Mouse (Mus musculus) cerebellum, postnatal 10 days (tissue): ENCODE measurements around the gene Apobec4.

Source experiments
- DNase-seq, 2 experiments: peaks; one replicate each; pipeline ENCODE4 v3.0.0; 2021; ENCODE audit warnings: mixed read lengths in 2 of 2

The Apobec4 gene

DNA sequence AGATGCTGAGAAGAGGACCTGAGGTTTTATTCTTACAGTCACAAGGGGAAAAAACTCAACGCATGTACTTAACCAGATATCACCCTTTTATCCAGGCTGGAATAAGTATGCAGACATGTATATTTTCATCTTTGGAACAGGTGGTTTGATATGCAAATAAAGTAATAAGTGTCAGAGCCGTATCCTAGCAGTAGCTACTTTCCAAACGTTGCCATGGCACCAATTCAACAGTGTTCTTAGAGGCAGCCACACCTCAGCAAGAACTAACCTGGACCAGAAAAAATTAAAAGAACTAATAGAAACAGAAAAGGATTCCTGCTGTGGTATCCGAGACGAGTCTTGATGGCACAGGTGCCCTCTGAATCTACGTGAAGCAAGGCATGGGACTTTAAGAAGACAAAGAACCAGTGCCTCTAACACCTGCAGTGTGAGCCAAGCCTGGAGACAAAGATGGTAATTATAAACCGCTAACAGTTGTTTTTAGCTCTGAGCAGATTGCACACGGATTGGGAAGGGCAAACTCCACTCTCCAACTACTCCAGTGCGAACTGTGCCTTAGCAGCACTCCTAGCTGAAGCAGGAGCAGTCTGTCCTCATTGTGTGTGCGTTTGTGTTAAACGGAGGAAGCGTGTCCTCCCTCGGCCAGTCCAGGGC is at the start of gene Apobec4:
Gene Apobec4, plus strand, starts transcription at position 240 of the 654 bp plus-strand sequence.
- DNase-seq, result no peak

DNA sequence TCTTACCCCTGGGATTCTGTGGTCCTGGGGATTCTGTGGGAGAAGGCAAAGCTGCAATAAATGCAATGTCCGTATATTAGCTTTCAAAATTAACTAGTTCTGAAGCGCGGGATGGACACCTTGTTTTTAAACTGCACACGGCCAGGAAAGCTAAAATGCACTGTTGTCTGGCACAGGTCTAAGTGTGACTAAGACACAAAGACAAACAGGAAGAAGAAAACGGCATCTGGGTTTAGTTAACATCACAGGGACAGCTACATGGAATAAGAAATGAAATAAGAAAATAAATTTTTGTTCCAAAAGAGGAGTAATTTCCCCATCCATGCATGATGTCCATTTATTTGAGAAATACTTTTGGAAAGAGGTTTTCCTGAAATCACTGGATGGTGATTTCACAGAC is 49.3 kb upstream of the Apobec4 start:
- DNase-seq, result no peak

DNA sequence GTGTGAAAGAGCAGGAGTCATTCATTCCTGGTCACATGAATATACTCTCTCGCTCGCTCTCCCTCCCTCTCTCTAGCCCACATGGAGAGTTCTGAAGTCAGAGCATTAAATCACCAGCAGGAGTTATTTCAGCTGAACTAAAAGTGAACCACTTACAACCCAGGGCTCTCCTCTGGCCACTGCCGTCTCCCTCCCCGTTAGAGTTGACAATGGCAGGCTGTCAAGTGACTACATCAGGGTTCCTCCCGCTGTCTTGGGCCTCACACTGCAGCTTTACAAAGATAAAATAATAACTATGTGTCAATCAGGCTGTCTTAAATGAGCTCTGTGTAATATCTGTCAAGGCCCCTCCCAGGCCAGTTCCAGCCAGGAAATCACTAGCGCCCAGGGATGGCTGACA is 47.4 kb upstream of the Apobec4 start:
- peak in 1 of 2 experiments; percentile 9 for DNase-seq

DNA sequence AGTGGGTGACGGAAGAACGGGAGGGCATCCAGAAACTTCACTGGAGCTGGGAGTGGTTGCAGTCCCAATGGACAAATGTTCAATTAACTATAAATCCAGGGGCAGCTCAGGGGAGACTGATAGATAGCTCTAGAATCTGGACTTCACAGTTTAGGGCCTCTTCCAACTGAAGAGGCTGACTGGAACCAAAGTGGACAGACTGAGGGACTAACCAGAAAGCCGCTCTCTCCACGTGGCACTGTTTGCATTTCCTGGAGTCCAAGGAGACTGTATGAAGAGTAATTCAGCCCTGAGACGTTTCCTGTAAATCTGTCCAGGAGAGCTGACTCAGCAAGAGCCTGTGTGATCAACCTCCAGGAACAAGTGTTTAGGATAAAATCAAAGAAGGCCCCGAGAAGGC is 46.4 kb upstream of the Apobec4 start:
- no peak for DNase-seq

DNA sequence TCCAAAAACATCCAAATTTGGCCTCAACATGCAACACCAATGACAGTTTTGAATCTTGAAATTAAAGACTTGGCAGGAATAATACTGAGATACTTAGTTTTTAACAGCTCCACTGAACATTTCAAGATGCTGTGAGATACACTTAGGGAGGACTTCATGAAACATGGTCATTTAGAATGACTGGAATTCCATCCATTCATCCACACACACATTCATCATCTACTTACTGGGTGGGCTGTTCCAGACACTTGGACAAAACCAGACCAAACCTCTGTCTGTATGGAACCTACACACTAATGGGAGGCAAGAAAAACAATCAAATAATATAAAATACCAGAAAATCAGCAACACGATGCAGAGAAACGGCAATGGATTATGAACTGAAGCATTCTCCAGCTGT is 42.8 kb upstream of the Apobec4 start:
- no peak for DNase-seq

DNA sequence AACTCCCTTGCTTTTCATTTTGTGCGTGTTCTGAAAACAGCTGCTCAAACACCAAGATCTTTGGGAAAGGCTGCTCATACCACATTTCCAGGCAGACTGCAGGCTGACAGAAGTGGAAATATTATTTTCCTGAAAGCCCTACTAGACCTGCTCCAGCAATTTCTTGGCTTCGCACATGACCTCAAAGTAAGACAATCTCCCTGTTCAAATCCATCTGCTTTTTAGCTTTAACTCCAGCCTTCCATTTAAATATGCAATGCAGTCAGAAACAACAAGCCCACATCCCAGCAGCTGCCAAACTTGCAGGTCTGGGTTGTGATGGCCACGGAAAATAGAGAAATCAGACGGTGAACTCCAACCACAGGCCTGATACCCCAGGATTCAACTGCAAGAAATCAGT is 39.3 kb upstream of the Apobec4 start:
- DNase-seq, result no peak

DNA sequence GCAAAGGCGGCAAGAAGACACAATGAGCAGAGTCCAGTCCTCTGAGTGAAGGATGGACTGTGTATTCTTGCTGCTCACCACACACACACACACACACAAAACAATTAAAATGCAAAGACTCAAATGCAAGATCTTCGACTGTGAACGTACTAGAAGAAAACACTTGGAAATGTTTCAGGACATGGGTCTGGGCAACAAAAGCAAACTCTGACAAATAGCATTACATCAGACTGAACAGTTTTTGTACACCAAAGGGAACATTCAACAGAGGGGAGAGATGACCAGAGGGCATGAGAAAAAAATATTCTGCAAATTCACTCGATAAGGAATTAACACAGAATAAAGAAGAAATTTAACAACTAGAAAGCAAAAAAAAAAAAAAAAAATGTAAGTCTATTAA is 36.4 kb upstream of the Apobec4 start:
- no peak for DNase-seq

DNA sequence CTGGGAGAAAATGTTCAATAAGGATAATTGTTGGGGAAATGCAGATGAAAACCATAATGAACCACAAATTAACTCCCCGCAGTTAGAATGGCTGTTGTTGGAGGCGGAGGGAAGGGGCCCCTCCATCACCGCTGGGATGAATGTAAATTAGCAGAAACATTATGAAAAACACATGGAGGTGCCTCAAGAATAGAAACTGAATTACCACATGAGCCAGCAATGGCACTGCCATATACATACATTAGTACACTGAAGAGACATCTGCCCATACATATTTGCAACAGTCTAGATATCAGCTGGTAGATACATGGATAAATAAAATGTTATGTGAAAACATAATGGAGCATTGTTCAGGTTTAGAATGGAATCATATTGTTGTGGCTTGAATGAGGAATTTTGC is 35.9 kb upstream of the Apobec4 start:
- DNase-seq, result no peak

DNA sequence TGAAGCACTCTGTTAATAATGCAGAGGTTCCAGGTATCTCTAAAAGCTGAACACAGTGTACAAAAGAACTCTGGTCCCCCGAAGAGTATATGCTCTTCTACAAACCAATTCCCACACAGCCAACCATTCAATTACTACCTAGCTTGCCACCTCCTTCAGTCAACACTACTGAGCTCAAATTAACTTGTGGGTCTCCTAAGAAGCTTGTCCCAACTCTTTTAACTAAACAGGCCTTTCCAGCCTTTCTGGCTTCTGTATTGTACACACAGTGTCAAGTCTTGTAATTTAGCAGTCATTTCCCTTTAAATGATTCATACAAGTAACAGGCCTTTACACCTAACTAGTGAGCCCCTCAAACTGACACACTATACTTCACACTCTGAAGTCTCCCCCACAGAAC is 33.0 kb upstream of the Apobec4 start:
- DNase-seq, result no peak

DNA sequence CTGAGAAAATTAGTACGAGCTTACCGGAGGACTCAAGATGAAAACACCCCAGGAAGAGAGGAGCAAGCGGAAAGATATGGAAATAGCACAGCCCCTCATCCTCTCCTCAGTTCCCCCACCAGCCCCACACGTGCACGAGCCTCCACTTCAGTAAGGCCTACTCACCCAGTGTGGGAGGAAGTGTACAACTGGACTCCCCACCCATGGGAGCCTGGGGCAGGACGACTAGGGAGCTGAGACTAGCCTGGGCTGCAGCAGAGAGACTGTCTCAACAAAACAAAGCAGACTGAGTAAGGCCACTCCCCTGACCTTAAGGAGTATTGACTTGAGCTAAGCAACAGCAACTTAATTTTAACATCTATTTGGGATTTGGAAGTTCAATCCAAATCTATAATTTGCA is 32.2 kb upstream of the Apobec4 start:
- no peak for DNase-seq

DNA sequence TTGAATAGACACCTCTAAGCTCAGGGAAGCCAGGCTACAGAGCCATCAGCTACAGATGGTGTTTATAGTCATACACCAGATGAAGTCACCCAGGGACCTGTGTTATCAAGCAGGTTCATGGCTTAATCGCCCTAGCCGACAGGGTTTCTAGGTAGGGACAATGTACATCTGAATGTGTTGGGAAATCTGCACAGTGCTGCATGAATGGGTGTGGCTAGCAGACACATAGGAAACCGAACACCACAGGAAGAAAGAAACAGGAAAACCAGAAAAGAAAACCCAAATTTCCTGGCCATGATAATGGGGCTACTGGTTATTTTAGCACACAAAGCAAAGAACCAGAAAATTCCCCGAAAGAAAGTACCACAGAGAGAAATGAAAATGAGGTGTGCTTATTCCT is 29.4 kb upstream of the Apobec4 start:
- no peak for DNase-seq

DNA sequence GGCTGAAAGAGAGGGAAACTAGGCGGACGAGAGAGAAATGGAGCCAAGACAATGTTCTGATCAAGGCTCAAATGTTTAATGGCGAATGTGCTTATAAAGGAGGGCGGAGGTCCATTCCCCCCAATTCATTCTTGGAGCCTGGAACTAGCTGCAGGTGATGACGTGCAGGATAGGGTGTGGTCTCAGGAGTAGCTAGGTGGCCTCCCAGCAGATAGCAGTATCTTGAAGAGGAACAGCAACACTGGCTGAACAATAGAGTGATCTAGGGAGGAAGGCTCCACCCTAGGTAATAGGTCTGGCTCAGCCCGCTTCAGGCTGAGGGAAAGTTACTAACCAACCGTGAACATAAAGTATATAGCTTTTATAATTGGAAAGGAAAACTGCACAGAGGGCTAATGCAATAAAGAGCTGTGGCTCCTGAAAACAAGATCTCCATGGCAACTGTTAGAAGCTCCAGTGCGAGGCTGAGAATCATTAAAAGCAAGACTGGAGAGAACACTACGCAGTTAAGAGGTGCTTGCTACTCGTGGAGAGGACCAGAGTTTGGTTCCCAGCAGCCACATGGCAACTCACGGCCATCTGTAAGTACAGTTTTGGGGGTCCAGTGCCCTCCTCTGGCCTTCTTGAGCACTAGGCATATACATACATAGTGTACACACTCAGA is 28.7 kb upstream of the Apobec4 start:
- DNase-seq, result no peak

DNA sequence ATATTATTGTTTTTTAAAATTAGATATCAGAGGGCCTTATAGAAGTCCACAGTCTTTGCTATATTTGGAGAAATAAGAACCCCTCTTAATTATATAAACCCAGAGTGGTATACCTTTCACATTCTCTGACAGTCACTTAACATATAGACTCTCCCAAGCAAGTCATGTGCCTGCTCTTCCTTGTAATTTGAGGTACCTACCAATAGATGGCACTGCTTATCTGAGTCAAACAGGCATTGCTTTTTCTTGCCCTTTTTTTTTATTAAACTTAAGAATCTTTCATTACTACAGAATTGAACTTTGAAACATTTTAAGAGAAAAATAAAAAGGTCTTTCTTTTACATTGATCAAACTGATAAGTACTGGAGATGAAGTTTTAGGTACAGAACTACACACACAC is 26.1 kb upstream of the Apobec4 start:
- no peak for DNase-seq

DNA sequence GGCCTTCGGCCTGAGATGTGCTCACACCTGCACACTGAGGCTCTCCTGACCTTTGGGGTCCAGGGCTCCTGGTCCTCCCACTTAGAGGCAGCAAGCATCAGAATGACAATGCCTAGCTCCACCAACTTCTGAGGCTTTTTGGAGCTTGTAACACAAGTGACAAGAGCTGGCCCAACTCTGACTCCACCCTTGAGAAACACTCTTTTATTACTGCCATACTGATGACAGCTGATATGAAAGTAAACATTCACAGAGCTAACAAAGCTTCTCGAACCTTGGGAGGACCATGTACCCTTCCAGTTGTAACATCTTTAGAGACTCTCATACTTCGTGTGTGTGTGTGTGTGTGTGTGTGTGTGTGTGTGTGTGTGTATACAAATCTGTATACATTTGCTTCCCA is 24.3 kb upstream of the Apobec4 start:
- no peak for DNase-seq

DNA sequence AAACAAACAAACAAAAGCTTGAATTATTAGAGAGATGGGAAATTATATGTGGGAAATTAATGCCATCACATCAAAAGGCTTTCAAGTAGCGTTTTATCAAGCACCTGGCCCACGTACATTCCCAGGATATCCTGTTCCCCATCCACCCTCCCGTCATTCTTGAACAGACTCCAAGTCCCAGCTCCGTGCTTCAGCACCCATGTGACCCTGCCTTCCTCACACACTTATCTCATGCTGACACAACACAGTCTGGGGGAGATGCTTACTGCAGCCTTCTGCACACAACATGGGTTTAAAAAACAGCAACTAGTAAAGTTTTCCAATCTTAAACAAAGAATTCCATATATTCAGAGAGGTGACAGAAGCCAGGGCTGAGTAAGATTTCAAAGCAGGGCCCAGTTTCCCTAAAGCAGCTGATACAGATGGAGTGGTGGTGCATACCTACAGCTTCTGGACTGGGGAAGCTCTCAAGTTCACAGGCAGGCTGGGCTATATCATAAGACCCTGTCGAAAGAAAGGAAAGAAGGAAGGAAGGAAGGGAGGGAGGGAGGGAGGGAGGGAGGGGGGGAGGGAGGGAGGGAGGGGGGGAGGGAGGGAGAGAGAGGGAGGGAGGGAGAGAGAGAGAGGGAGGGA is 22.6 kb upstream of the Apobec4 start:
- no peak for DNase-seq

DNA sequence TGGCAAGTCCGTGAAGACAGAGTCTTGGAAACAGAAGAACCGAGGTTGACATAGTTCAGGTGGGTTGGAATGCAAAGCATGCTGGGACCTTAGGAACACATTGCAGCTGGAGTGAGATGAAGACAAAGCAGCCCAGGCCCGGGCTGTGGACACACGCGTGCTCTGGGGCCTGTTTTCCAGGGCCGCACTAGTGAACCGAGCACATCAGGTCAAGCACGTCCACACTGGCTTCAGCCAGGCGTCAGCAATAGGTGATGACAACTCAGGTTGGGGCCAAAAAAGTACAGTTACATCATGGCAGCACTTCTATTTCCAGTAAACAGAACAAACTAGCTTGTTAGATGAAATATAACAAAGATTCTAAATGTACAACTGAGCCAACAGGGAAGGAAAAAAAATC is 11.6 kb upstream of the Apobec4 start:
- DNase-seq, result no peak

DNA sequence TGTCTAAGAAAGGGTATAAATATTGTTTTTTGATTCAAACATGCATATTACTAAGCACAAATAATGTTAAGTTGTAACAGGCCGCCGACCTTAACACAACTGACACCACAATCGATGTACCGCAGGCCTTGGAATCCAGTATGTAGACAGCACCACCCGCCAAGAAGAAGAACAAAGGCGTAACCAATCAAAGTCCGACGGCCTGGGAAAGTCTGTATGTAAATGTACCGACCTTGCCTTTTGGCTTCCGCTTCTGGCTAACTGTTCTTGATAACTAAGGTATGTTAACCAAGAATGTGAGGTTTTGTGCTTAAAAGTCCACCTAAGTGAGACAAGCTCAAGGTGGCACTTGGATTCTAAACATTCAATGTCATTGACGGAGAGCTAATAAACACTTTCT is 11.0 kb upstream of the Apobec4 start:
- no peak for DNase-seq

DNA sequence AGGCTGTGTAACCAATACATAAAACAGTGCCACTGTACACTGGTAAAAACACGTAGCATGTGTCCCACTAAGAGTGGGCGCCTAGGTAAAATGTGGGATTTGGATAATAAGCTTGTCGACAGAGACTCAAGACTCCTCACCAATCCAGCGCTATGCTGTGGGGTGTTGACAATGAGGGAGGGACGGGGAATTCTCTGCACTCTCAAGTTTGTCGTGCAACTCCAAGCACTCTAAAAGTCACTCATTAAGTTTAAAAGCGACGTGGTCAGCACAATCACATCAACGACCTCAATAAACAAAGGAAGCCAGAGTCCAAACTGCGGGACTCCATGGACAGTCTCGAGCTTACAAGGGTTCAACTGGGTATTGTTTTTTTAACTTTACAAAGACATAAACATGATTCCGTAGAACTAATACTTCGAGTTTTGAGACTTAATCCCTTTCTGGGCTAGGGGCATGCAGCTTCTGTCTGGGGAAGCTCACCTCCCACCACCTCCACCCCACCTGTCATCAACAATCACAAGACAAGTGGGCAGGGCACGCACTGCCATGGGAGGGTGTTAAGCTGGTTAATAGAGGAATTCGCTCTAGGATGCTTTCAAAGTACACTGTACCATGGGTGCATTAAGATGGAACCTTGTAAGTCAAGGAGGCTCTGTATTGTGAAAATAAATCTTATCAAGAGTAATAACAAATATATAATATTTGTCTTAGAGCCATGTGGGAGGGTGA is 7.1 kb upstream of the Apobec4 start:
- no peak for DNase-seq

DNA sequence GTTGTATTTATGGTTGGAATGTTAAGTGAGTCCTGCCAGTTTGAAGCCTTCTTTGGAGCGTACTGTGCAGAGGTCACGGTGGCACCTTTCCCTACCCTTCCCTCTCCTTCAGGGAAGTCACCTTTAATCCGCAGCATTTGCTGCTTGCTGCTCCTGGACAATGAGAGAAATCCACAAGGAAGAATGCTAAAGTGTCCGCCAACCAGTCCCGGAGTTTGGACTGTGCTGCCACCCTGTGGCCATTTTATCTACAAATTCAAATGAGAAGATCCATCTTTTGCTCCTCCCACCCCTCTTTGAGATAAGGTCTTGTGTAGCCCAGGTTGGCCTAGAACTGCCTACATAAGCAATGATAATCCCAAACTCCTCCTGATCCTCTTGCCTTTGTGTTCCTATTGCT is 3.9 kb upstream of the Apobec4 start:
- DNase-seq, result peak; percentile 93 to 95

DNA sequence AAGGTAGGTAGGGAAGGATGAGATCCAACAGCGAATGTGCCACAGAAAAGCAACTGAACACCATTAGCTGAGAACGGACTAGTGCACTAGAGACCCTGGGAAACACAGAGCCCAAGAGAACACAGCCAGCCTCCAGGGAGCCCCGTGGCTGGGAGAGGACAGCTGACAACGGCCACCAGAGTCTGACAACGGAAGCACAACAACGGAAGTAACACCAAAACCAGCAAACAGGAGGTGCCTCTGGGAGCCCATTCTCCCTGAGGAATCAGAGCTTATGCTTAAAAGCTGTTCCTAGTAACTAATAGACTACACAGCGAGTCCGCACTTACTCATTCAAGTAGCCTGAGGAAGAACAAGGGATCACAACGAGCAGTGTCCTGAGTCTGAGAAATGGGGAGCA is 1.1 kb upstream of the Apobec4 start:
- DNase-seq, result no peak

DNA sequence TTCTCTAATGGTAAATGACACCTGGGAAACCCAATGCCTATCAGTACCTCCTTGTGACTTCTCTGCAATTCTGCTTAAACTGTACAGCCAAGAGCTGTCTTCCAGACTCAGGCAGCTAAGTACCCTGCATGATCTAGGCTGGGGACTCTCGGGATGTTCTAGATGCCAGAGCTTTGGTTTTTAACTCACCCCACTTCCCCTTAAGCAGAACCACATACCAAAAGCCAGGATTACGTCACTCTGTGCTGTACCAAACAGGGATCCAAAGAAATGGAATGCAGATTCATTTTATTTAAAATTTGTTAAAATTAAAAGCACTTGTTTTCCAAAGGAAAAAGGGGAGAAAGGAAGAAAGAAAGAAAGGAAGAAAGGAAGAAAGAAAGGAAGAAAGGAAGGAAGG is 11.4 kb downstream of the Apobec4 start:
- DNase-seq, result no peak

DNA sequence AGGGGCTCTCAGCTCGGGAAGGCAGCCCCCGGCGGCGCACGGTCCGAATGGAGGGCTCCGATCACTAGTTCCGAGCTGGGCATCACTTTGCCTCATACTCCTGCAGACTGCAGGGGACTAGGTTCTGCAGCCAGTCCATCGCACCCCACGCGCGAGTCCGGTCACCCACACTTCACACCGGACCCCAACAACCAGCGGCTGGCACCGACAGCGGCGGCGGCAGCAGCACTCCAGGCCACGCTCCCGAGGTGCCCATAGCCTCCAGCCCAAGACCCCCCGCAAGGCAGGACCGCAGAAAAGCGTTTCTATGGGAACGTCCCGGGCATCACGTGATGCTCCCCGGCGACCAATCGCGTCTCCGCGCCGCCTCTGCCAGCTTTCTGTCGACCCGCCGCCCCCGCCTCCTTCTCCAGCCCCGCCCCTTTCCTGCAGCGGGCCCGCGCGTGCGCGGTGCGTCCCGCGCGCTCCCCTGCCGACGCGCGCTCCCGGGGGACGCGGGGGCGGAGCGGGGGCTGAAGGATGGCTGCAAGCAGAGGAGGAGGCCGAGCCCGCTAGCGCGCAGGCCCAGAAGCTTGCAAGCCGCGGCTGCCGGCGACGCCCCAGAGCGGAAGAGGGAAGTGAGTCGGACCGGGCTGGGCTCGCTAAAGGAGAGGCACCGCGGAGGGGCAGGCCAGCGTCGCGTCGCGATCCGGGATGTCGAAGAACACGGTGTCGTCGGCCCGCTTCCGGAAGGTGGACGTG is 15.9 kb downstream of the Apobec4 start, which contains the start of the genes Rgl1 and Arpc5:
Gene Rgl1, minus strand, starts transcription at position 320 of the 741 bp plus-strand sequence.
Gene Arpc5, plus strand, starts transcription at position 511 of the 741 bp plus-strand sequence.
- peak; percentile 99 to 100 for DNase-seq
